Mouse (Mus musculus): Measurements from ENCODE around the gene Kif26b. TPM values are rescaled to one million over a fixed set of nuclear protein-coding genes. Genes with fewer than 3 reads are reported as not detected.

The Kif26b gene
- 5.7 and 6.5 TPM in 2 replicates for polyA plus RNA-seq (2014; fragmentation: Nextera tagmentation; extraction: Ambion mirVana)

DNA sequence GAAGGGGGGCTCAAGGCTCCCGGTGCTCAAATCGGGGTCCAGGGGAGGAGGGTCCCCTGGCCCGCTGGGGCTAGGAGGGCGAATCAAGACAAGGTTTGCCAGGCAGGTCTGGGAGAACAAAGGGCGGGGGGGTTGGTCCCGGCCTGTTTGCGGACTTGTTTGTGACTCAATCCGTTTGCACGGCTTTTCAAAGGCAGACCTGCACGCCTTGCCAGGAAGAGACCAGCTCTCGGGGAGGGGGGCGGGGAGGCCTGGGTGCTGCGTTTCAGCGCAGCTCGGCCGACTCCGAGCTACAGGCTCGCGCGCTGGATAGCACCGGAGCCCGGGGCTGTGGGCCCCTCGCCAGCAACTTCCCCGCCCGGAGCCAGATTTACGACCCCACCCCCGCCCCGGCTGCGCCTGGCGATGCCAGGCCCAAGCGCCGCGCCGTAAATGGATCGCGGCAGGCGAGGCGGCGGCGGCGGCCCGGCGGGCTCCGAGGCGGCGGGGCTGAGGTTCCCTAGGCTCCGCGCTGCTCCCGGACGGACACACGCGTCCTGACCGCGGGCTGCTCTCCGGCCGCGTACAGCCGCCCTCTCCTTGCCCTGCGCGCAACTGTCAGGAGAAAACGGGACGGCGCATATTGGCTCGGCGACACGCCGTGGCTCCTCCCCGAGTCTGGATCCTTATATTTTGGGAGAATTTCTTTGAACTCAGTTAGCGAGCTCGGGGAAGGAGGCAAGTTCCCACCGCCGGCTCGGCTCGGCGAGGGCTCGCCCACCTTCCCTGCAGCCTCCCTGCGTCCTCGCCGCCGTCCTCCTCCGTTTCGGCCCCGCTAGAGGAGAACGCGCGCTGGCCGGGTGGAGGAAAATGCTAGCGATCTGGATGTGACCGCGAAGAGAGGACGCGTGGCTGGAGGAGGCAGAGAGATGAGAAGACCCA, at the start of gene Kif26b:
Gene Kif26b (plus strand): TSS at position 695 of the 921 bp plus-strand sequence.
- Histone ChIP-seq H3K27me3 (ENCODE audit: control insufficient read depth, insufficient read depth, low read length) (peaks cover 20% of the 10 kb centered on the region), H3K4me2 (replicated peaks; ENCODE audit: low read depth, low read length) (peak within 1 kb of the TSS; percentile 100), H3K9me3 (ENCODE audit: control insufficient read depth, low read length) (no peaks in the 10 kb centered on the region), H3K4me3 (ENCODE audit: low read depth, low read length) (peak within 1 kb of the TSS; percentile 60), H3K9ac (ENCODE audit: low read depth, low read length) (peak within 1 kb of the TSS; percentile 62), H3K27ac (ENCODE audit: low read depth, low read length) (peak within 1 kb of the TSS; percentile 66), H3K36me3 (ENCODE audit: control insufficient read depth, insufficient read depth, low read length) (no peaks in the 10 kb centered on the region), H3K4me1 (replicated peaks; ENCODE audit: control insufficient read depth, insufficient read depth, low read length) (peaks cover 7% of the 10 kb centered on the region; the same call in 1 of the 2 replicates)
- ATAC-seq (ENCODE audit: low FRiP score) (peak; percentile 54), DNase-seq (ENCODE audit: low spot score) (peak; percentile 74)
- under 1% methylated on average over 88 of the region's 92 CpGs for WGBS

DNA sequence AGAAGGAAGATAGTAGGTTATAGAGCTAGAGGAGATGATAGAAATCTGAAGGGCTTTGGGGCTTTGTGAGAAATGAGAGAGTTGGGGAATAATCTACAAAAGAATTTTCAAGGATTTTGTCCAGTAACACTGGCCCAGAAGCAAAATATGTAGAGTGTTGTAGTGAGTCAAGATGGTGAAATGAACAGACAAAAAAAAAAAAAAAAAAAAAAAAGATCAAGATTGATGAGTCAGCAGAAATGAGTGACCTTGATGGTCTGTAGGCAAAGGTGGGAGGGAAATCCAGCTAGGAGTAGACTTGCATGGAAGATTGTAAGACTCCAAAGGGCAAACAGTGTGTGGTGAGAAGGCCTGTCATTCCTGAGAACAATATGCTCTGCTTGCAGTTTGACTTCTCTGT, 45.1 kb upstream of the Kif26b start:
- DNase-seq (ENCODE audit: low spot score) (no peak), ATAC-seq (ENCODE audit: low FRiP score) (no peak)
- Histone ChIP-seq H3K36me3 (ENCODE audit: control insufficient read depth, insufficient read depth, low read length) (no peaks in the 10 kb centered on the region), H3K9me3 (ENCODE audit: control insufficient read depth, low read length) (no peaks in the 10 kb centered on the region), H3K4me2 (replicated peaks; ENCODE audit: low read depth, low read length) (no peak overlapping the region), H3K4me1 (replicated peaks; ENCODE audit: control insufficient read depth, insufficient read depth, low read length) (no peaks in the 10 kb centered on the region), H3K27ac (ENCODE audit: low read depth, low read length) (no peak overlapping the region), H3K27me3 (ENCODE audit: control insufficient read depth, insufficient read depth, low read length) (no peaks in the 10 kb centered on the region), H3K4me3 (ENCODE audit: low read depth, low read length) (no peak overlapping the region), H3K9ac (ENCODE audit: low read depth, low read length) (no peak overlapping the region)

DNA sequence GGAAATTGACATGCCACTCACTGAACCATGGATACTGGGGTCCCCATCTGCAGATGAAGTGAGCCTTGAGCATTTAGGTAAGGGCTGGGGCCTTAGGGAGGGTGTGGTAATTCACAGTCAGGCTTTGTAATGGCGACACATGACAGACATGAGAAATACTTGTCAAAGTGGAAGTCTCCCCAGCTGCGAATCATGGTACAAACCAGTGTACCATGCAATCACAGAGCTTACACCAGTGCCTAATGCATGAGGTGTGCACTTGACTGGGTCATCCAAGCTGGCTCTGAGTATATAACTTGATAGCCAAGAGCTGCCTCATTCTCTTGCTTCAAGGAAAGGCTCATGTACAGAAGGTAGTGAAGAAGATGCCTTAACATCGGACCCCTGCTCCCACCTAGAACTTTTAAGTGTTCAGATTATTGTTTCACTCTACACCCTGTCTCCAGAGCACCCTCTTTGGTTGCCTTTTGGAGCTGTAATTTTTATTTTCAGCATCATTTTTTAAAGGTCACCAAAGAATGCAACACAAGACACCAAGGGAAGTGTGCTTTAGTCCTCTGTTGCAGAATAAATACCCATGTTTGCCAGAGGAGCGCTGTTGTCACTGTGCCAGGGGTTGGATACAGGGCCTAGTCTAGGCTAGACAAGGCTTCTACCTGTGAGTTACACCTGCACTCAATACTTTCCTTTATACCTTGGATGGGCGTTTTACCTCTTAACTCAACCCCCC, 43.6 kb upstream of the Kif26b start:
- 79% methylated on average over 5 of the region's 5 CpGs for WGBS
- H3K4me1 ChIP-seq (replicated peaks; ENCODE audit: control insufficient read depth, insufficient read depth, low read length) = 0 out of 2 replicates have a peak, but pooled peaks cover 2% of the 10 kb centered on the region
- H3K27ac ChIP-seq (ENCODE audit: low read depth, low read length) = no peak overlapping the region
- no peaks in the 10 kb centered on the region for H3K36me3 ChIP-seq (ENCODE audit: control insufficient read depth, insufficient read depth, low read length)
- DNase-seq (ENCODE audit: low spot score) (no peak), ATAC-seq (ENCODE audit: low FRiP score) (no peak)
- no peaks in the 10 kb centered on the region for H3K9me3 ChIP-seq (ENCODE audit: control insufficient read depth, low read length)
- H3K4me3 ChIP-seq (ENCODE audit: low read depth, low read length) = no peak overlapping the region
- no peak overlapping the region for H3K4me2 ChIP-seq (replicated peaks; ENCODE audit: low read depth, low read length)
- no peak overlapping the region for H3K9ac ChIP-seq (ENCODE audit: low read depth, low read length)
- no peaks in the 10 kb centered on the region for H3K27me3 ChIP-seq (ENCODE audit: control insufficient read depth, insufficient read depth, low read length)

DNA sequence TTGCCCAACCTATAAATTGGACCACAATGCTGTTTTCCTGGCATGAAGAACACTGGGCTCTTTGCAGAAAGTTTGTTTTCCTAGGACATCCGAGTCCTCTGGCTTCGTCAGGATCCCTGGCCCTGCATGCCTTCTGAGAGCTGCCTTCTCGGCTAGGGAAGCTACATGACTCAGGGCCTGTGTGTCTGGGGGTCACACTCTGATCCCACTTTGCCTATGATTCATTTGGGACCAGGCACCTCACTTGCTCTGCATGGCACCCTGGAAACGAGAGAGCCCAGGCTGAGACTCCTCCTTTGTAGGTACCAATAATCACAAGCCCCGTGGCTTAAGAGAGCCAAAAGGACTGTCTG, 43.1 kb upstream of the Kif26b start:
- no peaks in the 10 kb centered on the region for H3K9me3 ChIP-seq (ENCODE audit: control insufficient read depth, low read length)
- H3K4me2 ChIP-seq (replicated peaks; ENCODE audit: low read depth, low read length) = no peak overlapping the region
- ATAC-seq (ENCODE audit: low FRiP score) (no peak), DNase-seq (ENCODE audit: low spot score) (no peak)
- H3K27me3 ChIP-seq (ENCODE audit: control insufficient read depth, insufficient read depth, low read length) = no peaks in the 10 kb centered on the region
- 0 out of 2 replicates have a peak, but pooled peaks cover 2% of the 10 kb centered on the region for H3K4me1 ChIP-seq (replicated peaks; ENCODE audit: control insufficient read depth, insufficient read depth, low read length)
- H3K36me3 ChIP-seq (ENCODE audit: control insufficient read depth, insufficient read depth, low read length) = no peaks in the 10 kb centered on the region
- 80% methylated on average over 5 of the region's 5 CpGs for WGBS
- H3K9ac ChIP-seq (ENCODE audit: low read depth, low read length) = no peak overlapping the region
- H3K4me3 ChIP-seq (ENCODE audit: low read depth, low read length) = no peak overlapping the region
- H3K27ac ChIP-seq (ENCODE audit: low read depth, low read length) = no peak overlapping the region

DNA sequence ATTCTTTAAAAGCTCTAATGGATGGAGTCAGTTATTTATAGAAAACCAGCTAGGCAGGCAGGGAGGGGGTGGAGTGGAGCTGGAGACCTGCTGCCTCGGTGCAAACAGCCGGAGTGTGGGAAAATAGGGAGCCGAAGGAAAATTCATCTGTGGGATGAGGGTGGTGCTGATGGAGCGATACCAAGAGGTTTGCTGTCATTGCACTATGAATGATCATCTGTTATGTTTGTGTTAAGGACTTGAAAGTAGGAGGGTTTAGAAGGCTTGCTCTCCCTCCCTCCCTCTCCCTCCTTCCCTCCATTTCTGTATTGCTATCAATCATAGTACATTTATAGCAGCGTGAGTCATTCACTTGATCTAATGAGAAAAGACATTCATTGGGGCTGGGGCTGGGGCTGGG, 42.1 kb upstream of the Kif26b start:
- no peak for DNase-seq (ENCODE audit: low spot score)
- no peak for ATAC-seq (ENCODE audit: low FRiP score)
- no peak overlapping the region for H3K27ac ChIP-seq (ENCODE audit: low read depth, low read length)
- no peaks in the 10 kb centered on the region for H3K27me3 ChIP-seq (ENCODE audit: control insufficient read depth, insufficient read depth, low read length)
- H3K4me1 ChIP-seq (replicated peaks; ENCODE audit: control insufficient read depth, insufficient read depth, low read length) = 0 out of 2 replicates have a peak, but pooled peaks cover 2% of the 10 kb centered on the region
- 84% methylated on average over 5 of the region's 5 CpGs for WGBS
- H3K4me2 ChIP-seq (replicated peaks; ENCODE audit: low read depth, low read length) = no peak overlapping the region
- H3K9ac ChIP-seq (ENCODE audit: low read depth, low read length) = no peak overlapping the region
- H3K9me3 ChIP-seq (ENCODE audit: control insufficient read depth, low read length) = no peaks in the 10 kb centered on the region
- H3K4me3 ChIP-seq (ENCODE audit: low read depth, low read length) = no peak overlapping the region
- no peaks in the 10 kb centered on the region for H3K36me3 ChIP-seq (ENCODE audit: control insufficient read depth, insufficient read depth, low read length)

DNA sequence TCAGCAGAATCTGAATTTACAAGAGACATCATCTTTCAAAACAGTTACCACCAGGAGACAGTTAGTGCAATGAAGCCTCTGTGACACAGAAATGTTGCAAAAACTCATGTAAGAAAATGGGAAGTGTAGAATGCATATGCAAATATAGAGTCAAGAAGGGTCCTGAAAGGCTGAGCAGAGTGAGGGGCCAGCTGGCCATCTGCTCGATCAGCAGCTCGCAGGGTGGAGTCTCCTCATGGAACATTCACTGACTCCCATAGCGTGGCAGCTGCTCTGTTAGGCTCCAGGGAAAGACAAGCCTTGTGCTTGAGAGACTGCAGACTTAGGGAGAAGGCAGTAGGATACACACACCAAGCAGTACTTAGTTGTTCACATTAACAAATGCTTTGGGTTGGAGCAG, 39.8 kb upstream of the Kif26b start:
- Histone ChIP-seq H3K9ac (ENCODE audit: low read depth, low read length) (no peak overlapping the region), H3K36me3 (ENCODE audit: control insufficient read depth, insufficient read depth, low read length) (no peaks in the 10 kb centered on the region), H3K9me3 (ENCODE audit: control insufficient read depth, low read length) (no peaks in the 10 kb centered on the region), H3K27me3 (ENCODE audit: control insufficient read depth, insufficient read depth, low read length) (no peaks in the 10 kb centered on the region), H3K27ac (ENCODE audit: low read depth, low read length) (no peak overlapping the region), H3K4me2 (replicated peaks; ENCODE audit: low read depth, low read length) (no peak overlapping the region), H3K4me1 (replicated peaks; ENCODE audit: control insufficient read depth, insufficient read depth, low read length) (0 out of 2 replicates have a peak, but pooled peaks cover 2% of the 10 kb centered on the region), H3K4me3 (ENCODE audit: low read depth, low read length) (no peak overlapping the region)
- DNase-seq (ENCODE audit: low spot score) (peak; percentile 12), ATAC-seq (ENCODE audit: low FRiP score) (0 out of 2 replicates have a peak, but pooled peaks have one; percentile 47)
- 48% methylated on average over 3 of the region's 3 CpGs for WGBS

DNA sequence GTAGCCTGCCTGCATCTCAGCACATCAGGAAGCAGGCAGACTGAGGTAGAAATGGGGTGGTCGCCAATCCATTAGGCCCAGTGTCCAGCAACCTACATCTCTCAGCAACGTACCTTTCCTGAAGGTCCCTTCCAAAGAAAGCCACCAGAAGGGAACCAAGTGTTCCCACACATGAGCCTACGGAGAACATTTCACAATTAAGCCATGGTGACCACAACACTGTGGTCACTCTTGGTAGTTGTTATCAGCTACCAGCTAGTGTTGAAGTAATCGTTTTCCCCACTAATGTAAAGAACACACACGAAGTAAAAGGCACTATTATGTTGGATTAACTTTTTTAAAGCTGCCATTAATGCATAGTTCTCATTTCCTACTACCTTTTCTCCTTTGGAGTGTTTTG, 37.2 kb upstream of the Kif26b start:
- DNase-seq (ENCODE audit: low spot score) (no peak), ATAC-seq (ENCODE audit: low FRiP score) (no peak)
- 87% methylated on average over 5 of the region's 5 CpGs for WGBS

DNA sequence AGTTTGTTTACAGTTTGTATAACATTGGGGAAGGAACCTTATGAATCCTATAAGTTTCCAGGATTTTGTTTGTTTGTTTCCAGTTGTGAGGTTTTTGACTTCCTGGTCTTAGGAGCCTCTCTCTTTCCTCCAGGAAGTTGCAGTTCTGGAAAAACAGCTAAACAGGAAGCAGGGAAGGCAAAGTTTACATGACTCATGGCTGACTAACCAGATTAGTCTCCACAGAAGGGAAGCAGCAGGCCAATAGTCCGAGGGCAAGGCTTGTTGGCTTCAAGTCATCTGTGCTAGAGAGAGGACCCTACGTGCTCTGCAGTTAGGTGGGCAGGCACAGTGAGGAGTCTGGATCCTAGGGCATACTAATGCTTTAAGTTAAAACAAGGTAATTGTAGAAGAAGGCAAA, 36.4 kb upstream of the Kif26b start:
- 83% methylated on average over 2 of the region's 2 CpGs for WGBS
- Histone ChIP-seq H3K36me3 (ENCODE audit: control insufficient read depth, insufficient read depth, low read length) (no peaks in the 10 kb centered on the region), H3K4me2 (replicated peaks; ENCODE audit: low read depth, low read length) (no peak overlapping the region), H3K27me3 (ENCODE audit: control insufficient read depth, insufficient read depth, low read length) (no peaks in the 10 kb centered on the region), H3K4me3 (ENCODE audit: low read depth, low read length) (no peak overlapping the region), H3K4me1 (replicated peaks; ENCODE audit: control insufficient read depth, insufficient read depth, low read length) (0 out of 2 replicates have a peak, but pooled peaks cover 2% of the 10 kb centered on the region), H3K9me3 (ENCODE audit: control insufficient read depth, low read length) (no peaks in the 10 kb centered on the region), H3K27ac (ENCODE audit: low read depth, low read length) (no peak overlapping the region), H3K9ac (ENCODE audit: low read depth, low read length) (no peak overlapping the region)
- no peak for ATAC-seq (ENCODE audit: low FRiP score)
- DNase-seq (ENCODE audit: low spot score) = no peak

More for the DNA sequence above, 37.2 kb upstream of the Kif26b start:
- H3K4me3 ChIP-seq (ENCODE audit: low read depth, low read length) = no peak overlapping the region
- H3K4me1 ChIP-seq (replicated peaks; ENCODE audit: control insufficient read depth, insufficient read depth, low read length) = 0 out of 2 replicates have a peak, but pooled peaks cover 2% of the 10 kb centered on the region
- no peak overlapping the region for H3K9ac ChIP-seq (ENCODE audit: low read depth, low read length)
- H3K9me3 ChIP-seq (ENCODE audit: control insufficient read depth, low read length) = no peaks in the 10 kb centered on the region
- no peaks in the 10 kb centered on the region for H3K36me3 ChIP-seq (ENCODE audit: control insufficient read depth, insufficient read depth, low read length)
- H3K27ac ChIP-seq (ENCODE audit: low read depth, low read length) = no peak overlapping the region
- no peak overlapping the region for H3K4me2 ChIP-seq (replicated peaks; ENCODE audit: low read depth, low read length)
- no peaks in the 10 kb centered on the region for H3K27me3 ChIP-seq (ENCODE audit: control insufficient read depth, insufficient read depth, low read length)

All from hindbrain, embryonic 11.5 days (tissue).